Comparison of ENCODE assay signal across 9 mouse cellular contexts in the genomic region with DNA sequence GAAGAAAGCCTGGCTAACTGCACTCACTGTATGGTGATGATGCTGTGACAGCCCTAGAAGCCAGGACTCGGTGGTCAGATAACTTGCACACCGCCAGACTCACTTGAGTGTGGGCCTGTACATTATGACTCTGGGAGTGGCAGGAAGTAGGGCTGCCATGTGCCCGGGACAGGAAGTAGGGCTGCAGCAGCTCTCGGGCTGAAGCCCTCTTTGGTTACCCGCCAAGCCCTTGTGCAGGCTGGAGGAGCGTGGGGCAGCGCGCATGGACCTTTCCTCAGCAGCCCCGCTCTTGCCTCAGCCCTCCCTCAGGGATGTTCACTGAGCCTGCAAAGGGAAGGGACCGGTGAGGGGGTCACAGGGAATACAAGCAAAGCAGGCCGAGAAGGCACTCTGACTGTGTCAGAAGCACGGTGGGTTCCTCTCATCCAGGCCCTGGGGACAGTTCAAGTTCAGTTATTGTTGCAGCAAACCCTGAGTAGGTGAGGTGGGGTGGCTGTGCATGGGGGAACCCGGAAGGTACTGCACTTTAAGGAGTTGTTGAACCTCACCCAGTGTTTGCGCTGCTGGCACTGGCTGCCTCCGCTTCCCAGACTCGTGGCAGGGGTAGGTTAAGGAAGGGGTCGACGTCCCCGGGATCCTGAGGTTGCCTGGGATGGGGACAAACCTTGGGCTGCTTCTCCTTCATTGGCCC. TPM values are rescaled to one million over a fixed set of nuclear protein-coding genes. Genes with fewer than 3 reads are reported as not detected.
DNase-seq lines count a peak whose midpoint lies in the region; ATAC-seq and TF ChIP-seq lines count a peak whose summit lies in the region.
"Had no signal": no experiment of that assay in that cellular context is flagged by ENCODE, and none has a peak within 500 bp of the region (broad histone marks: within the 10 kb centered on the region; RNA-seq: fewer than 3 reads in every experiment).

No protein-coding gene starts in this region.

- H3K4me2 ChIP-seq in liver, embryonic 12.5 days: peak overlapping the region; percentile 15

- DNase-seq in heart, adult 11 months: peak; percentile 94
- no peak for DNase-seq in heart, adult 8-10 months (ENCODE audit: low spot score)
- peak in 1 of 2 experiments; percentile 52 for DNase-seq in spleen, adult 2 months (ENCODE audit: low read depth in 1 of 2, low spot score in 2 of 2)
- DNase-seq in layer of hippocampus, postnatal 14 days (ENCODE audit: low spot score in 2 of 2): no peak
- no peak for DNase-seq in left cerebral cortex, adult 2 months (ENCODE audit: extremely low spot score in 1 of 2, low spot score in 2 of 2)
- no peak for DNase-seq in urinary bladder, postnatal 14 days (ENCODE audit: low spot score)

- H3K27ac ChIP-seq in bone marrow, adult 2 months (ENCODE audit: control insufficient read depth, insufficient read depth, low read depth, low read length, poor library complexity): peak overlapping the region; percentile 89
- peak overlapping the region; percentile 54 for H3K27ac ChIP-seq in liver, embryonic 12.5 days
- H3K27ac ChIP-seq in spleen, adult 2 months (ENCODE audit: insufficient read depth, low read length): peak overlapping the region; percentile 90
- H3K27ac ChIP-seq in left cerebral cortex, adult 2 months: no peak overlapping the region

- WGBS in bone marrow, adult 2 months: 14% methylated on average over 19 of the region's 19 CpGs
- WGBS in liver, embryonic 12.5 days (ENCODE audit: insufficient replicate concordance): 28% methylated on average over 19 of the region's 19 CpGs
- WGBS in spleen, adult 2 months: 14% methylated on average over 19 of the region's 19 CpGs

- no peak; the same call in 1 of the 2 replicates for ATAC-seq in liver, embryonic 12.5 days

- H3K4me1 ChIP-seq in bone marrow, adult 2 months (ENCODE audit: control insufficient read depth, insufficient read depth, low read length): peaks cover 12% of the 10 kb centered on the region
- H3K4me1 ChIP-seq in liver, embryonic 12.5 days: peaks cover 55% of the 10 kb centered on the region
- H3K4me1 ChIP-seq in spleen, adult 2 months (ENCODE audit: control insufficient read depth, insufficient read depth, insufficient read length): peaks cover 20% of the 10 kb centered on the region

- TF ChIP-seq CTCF in bone marrow, adult 2 months (IDR thresholded peaks at IDR 0.05; ENCODE audit: control insufficient read depth, insufficient read depth, low read length): no peak
- TF ChIP-seq CTCF in spleen, adult 2 months (IDR thresholded peaks at IDR 0.05; ENCODE audit: extremely low read depth, insufficient read depth, insufficient read length, insufficient replicate concordance): no peak
- no peak for TF ChIP-seq CTCF in left cerebral cortex, adult 2 months (IDR thresholded peaks at IDR 0.05)

- H3K36me3 ChIP-seq in liver, embryonic 12.5 days: peaks cover 43% of the 10 kb centered on the region
- H3K36me3 ChIP-seq in spleen, adult 2 months (ENCODE audit: control insufficient read depth, insufficient read depth, low read length): peaks cover 4% of the 10 kb centered on the region; the same call in 1 of the 2 replicates

- intact Hi-C loops in left cerebral cortex, adult 2 months (cut with DNase I): loop anchor here (2.0 to 10.0 kb wide), 2 partner anchors 172 to 440 kb away; no protein-coding TSS in a partner anchor

- H3K27me3 ChIP-seq in liver, embryonic 12.5 days (replicated peaks): no peaks in the 10 kb centered on the region
- no peaks in the 10 kb centered on the region for H3K27me3 ChIP-seq in spleen, adult 2 months (ENCODE audit: control insufficient read depth, insufficient read depth, low read length)
- H3K27me3 ChIP-seq: CH12.LX had no signal

- H3K9ac ChIP-seq in liver, embryonic 12.5 days: no peak overlapping the region

- no peaks in the 10 kb centered on the region for H3K9me3 ChIP-seq in liver, embryonic 12.5 days (replicated peaks)

- peak; percentile 23; the same call in 1 of the 2 replicates for TF ChIP-seq POLR2A in bone marrow, adult 2 months (IDR thresholded peaks at IDR 0.05; ENCODE audit: borderline replicate concordance, control insufficient read depth, low read depth, low read length)
- peak; percentile 59; the same call in 1 of the 2 replicates for TF ChIP-seq POLR2A in spleen, adult 2 months (IDR thresholded peaks at IDR 0.05; ENCODE audit: low read depth, low read length)

- H3K4me3 ChIP-seq in bone marrow, adult 2 months (replicated peaks; ENCODE audit: control insufficient read depth, low read depth, low read length): peak overlapping the region; percentile 57
- no peak overlapping the region for H3K4me3 ChIP-seq in liver, embryonic 12.5 days
- peak overlapping the region; percentile 54 for H3K4me3 ChIP-seq in spleen, adult 2 months (ENCODE audit: extremely low read depth, insufficient read depth, insufficient read length)
- H3K4me3 ChIP-seq in left cerebral cortex, adult 2 months: no peak overlapping the region

RNA-seq across cellular contexts. Expression of a gene that starts 14.7 kb away (rescaled TPM):
- 10 to 100 TPM; 19.3 to 29.4 (median 22.0) TPM for total RNA-seq in heart, adult 8-10 months (2022)
- 16.1 and 32.6 TPM in 2 replicates for polyA plus RNA-seq in bone marrow, adult 2 months (2011; ENCODE audit: insufficient read depth, insufficient read length, low replicate concordance, missing spikeins)
- polyA plus RNA-seq in liver, embryonic 12.5 days (2016; fragmentation: Nextera tagmentation; extraction: Ambion mirVana): 21.4 and 25.5 TPM in 2 replicates
- polyA plus RNA-seq in spleen, adult 2 months (2012; rRNA removed): 2.3 and 5.5 TPM in 2 replicates
- 10 to 100 TPM; 55.2 to 55.4 TPM for total RNA-seq in layer of hippocampus, postnatal 14 days (2021)
- total RNA-seq in left cerebral cortex, adult 2 months (2021): 10 to 100 TPM; 76.2 to 79.1 TPM

RNA-seq across cellular contexts. Expression of a gene that starts 14.8 kb away (rescaled TPM):
- 10 to 100 TPM; 10.8 to 12.1 (median 11.6) TPM for total RNA-seq in heart, adult 8-10 months (2022)
- 2.1 and 5.2 TPM in 2 replicates for polyA plus RNA-seq in bone marrow, adult 2 months (2011; ENCODE audit: insufficient read depth, insufficient read length, low replicate concordance, missing spikeins)
- 9.2 and 9.9 TPM in 2 replicates for polyA plus RNA-seq in liver, embryonic 12.5 days (2016; fragmentation: Nextera tagmentation; extraction: Ambion mirVana)
- 9.0 and 10.7 TPM in 2 replicates for polyA plus RNA-seq in spleen, adult 2 months (2012; rRNA removed)
- 1 to 10 TPM; 7.5 to 8.0 TPM for total RNA-seq in layer of hippocampus, postnatal 14 days (2021)
- 10 to 100 TPM in 1 of 2 experiments, 1 to 10 TPM in 1; 9.7 to 10.3 TPM for total RNA-seq in left cerebral cortex, adult 2 months (2021)

Comparison
In these comparisons a context has a peak if more than half of its experiments do, and no peak if none do; other contexts are left out.
1. H3K4me3 ChIP-seq: peak in bone marrow, adult 2 months (single experiment) and spleen, adult 2 months (single experiment); none in liver, embryonic 12.5 days (single experiment) and left cerebral cortex, adult 2 months (single experiment).